Mouse (Mus musculus): ENCODE measurements around the gene 1700122O11Rik. TPM values are rescaled to one million over a fixed set of nuclear protein-coding genes. Genes with fewer than 3 reads are reported as not detected.

Gene 1700122O11Rik
- polyA plus RNA-seq, 1 experiment: not detected

DNA sequence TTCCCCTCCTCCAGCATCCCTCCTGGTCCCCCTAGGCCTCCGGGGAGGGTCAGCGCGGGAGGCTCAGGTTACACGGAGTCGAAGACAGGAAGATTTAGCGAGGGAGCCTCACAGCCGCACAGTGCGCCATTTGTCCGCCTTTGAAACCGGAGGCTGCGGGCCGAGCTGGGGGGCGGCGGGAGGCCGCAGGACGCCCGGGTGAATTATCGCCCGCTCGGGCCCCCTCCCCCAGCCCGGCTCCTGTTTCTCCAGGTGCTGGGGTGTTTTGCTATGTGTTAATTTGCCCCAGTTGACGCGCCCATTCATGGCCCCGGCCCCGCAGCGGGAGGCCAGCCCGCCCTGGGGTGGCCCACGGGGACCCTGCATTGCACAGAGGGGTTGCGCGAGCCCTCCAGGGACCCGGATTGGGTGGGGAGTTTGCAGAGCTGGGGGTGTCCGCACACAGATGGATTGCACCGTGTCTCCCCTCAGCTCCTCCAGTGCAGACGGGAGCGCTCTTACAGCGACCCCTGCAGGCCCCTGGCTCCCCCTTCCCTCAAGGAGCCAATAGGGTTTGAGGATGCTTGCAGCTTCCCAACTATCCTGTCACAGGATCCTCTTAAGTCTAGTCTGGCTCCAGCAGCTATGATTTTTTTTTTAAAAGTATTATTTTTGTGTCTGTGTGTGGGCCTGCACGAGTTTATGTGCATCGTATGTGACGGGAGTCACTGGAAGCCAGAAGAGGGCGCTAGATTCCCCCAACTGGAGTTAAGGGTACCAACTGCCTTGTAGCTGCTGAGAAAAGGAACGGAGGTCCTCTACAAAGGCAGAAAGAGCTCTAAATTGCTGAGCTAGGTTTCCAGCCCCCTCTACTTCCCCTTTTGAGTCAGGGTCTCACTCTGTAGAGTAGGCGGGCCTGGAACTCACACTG, 6.3 kb downstream of the 1700122O11Rik start:
- DNase-seq (ENCODE audit: low read depth, low spot score): no peak
- 46% methylated on average over 42 of the region's 42 CpGs for WGBS

- no peak for DNase-seq (ENCODE audit: low read depth, low spot score)
- 22% methylated on average over 12 of the region's 12 CpGs for WGBS
These were observed 8.9 kb downstream of the 1700122O11Rik start for GRCm38 (mm10) chr17:48029241-48029640.

- 75% methylated on average over 5 of the region's 5 CpGs for whole genome bisulfite sequencing
- no peak for DNase-seq (ENCODE audit: low read depth, low spot score)
These were observed 9.8 kb downstream of the 1700122O11Rik start for GRCm38 (mm10) chr17:48028250-48028649.

DNA sequence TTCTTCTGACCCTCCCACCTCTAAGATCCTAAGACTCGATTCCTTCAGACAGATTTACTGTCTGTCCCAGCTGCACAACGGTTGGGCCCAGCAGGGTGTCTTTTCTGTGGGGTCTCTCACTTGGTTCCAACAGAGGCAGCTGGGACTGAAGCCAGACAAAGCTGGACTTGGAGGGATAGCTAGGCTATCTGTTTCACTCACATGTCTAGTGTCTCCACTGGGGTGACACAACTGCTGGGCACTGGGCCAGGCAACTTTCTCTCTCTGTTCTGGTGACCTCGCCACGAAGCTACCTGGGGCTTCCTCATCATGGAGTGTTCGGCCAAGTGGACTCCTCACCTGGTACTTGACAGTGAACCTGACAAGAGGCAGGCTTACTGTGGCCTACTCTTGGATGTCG, 10.4 kb downstream of the 1700122O11Rik start:
- WGBS: 52% methylated on average over 6 of the region's 6 CpGs
- no peak for DNase-seq (ENCODE audit: low read depth, low spot score)

GRCm38 (mm10) chr17:48027019-48027418, 11.1 kb downstream of the 1700122O11Rik start:
- DNase-seq (ENCODE audit: low read depth, low spot score): no peak
- 97% methylated on average over 5 of the region's 5 CpGs for WGBS

GRCm38 (mm10) chr17:48024045-48024444, 14.0 kb downstream of the 1700122O11Rik start:
- no peak for DNase-seq (ENCODE audit: low read depth, low spot score)
- WGBS: 65% methylated on average over 8 of the region's 8 CpGs

GRCm38 (mm10) chr17:48019585-48019984, 18.5 kb downstream of the 1700122O11Rik start:
- DNase-seq (ENCODE audit: low read depth, low spot score): no peak

GRCm38 (mm10) chr17:48016566-48016965, 21.5 kb downstream of the 1700122O11Rik start:
- no peak for DNase-seq (ENCODE audit: low read depth, low spot score)
- WGBS: 73% methylated on average over 5 of the region's 5 CpGs

More at GRCm38 (mm10) chr17:48019585-48019984, 18.5 kb downstream of the 1700122O11Rik start:
- WGBS: 7% methylated on average over 2 of the region's 2 CpGs

- WGBS: 78% methylated on average over 10 of the region's 10 CpGs
- DNase-seq (ENCODE audit: low read depth, low spot score): no peak
These were observed 25.5 kb downstream of the 1700122O11Rik start for GRCm38 (mm10) chr17:48012561-48012960.

GRCm38 (mm10) chr17:48011105-48011504, 27.0 kb downstream of the 1700122O11Rik start:
- DNase-seq (ENCODE audit: low read depth, low spot score): no peak
- 91% methylated on average over 12 of the region's 12 CpGs for WGBS

DNA sequence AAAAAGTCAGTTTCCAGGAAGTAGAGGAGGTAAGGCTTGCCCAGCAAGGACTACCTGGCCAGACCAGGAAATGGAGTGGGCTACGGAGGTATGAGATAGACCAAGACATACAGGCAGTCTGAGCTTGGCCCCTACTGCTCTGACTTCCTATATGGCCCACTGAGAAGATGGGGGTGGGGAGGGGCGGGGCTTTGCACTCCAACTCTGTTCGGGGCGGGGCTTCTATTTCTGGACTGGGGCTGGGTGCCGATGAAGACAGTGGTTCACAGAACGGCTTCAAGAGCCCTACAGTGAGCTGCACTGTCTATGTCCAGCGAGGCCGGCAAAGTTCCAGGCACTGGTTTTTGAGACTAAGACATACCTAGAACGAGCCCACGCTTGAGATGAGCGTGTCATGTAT, 27.8 kb downstream of the 1700122O11Rik start:
- 63% methylated on average over 11 of the region's 11 CpGs for WGBS

GRCm38 (mm10) chr17:48005816-48006215, 32.3 kb downstream of the 1700122O11Rik start:
- no peak for DNase-seq (ENCODE audit: low read depth, low spot score)
- 52% methylated on average over 4 of the region's 4 CpGs for WGBS

More for the DNA sequence above, 27.8 kb downstream of the 1700122O11Rik start:
- no peak for DNase-seq (ENCODE audit: low read depth, low spot score)

DNA sequence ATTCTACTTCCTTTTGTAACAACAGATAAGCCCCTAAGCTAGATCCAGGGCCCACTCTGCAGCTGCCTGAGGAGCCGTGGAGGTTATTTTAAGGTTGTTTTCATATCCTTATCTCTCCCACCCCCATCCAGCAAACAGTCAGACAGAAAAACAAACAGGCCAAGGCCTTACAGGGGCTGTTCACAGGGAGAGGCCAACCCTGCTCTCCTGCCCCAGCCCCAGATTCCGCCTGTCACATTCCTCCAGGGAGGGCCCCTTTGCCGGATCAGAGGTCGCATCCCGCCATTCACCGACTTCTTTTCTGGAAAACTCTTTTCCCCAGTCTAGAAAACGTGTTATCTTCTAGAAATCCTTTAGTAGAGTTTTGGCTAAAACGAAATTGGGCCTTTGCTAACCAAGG, 33.0 kb downstream of the 1700122O11Rik start:
- WGBS: 23% methylated on average over 8 of the region's 8 CpGs
- no peak for DNase-seq (ENCODE audit: low read depth, low spot score)

- 51% methylated on average over 9 of the region's 9 CpGs for WGBS
- no peak for DNase-seq (ENCODE audit: low read depth, low spot score)
These were observed 33.5 kb downstream of the 1700122O11Rik start for GRCm38 (mm10) chr17:48004619-48005018.

DNA sequence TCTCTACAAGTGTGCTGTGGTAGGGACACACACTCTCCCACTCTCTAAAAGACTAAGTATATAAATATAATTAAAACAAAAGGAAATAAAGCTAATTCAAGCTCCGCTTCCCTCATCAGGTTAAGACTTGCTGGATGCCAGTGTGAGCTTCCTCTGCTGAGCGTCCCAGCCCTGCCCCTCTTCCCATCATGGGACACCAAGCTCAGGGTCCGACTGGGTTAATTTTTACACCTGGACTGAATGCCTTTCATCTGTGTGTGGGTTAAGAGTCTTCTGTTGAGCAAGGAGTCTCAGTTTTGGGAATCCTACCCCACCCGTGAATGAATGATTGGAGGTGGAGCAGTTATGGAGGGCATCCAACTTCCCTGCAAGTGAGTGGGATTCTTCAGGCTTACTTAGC, 35.6 kb downstream of the 1700122O11Rik start:
- WGBS: 41% methylated on average over 4 of the region's 4 CpGs
- no peak for DNase-seq (ENCODE audit: low read depth, low spot score)

- DNase-seq (ENCODE audit: low read depth, low spot score): peak; percentile 91
- WGBS: 6% methylated on average over 21 of the region's 21 CpGs
These were observed 36.3 kb downstream of the 1700122O11Rik start for GRCm38 (mm10) chr17:48001586-48002361.

- no peak for DNase-seq (ENCODE audit: low read depth, low spot score)
These were observed 36.9 kb downstream of the 1700122O11Rik start for GRCm38 (mm10) chr17:48001157-48001556.

GRCm38 (mm10) chr17:47999812-48000211, 38.3 kb downstream of the 1700122O11Rik start:
- 43% methylated on average over 3 of the region's 3 CpGs for WGBS
- DNase-seq (ENCODE audit: low read depth, low spot score): no peak

More at GRCm38 (mm10) chr17:48001157-48001556, 36.9 kb downstream of the 1700122O11Rik start:
- WGBS: 8% methylated on average over 7 of the region's 7 CpGs

- WGBS: 65% methylated on average over 6 of the region's 6 CpGs
- no peak for DNase-seq (ENCODE audit: low read depth, low spot score)
These were observed 38.7 kb downstream of the 1700122O11Rik start for GRCm38 (mm10) chr17:47999403-47999802.

DNA sequence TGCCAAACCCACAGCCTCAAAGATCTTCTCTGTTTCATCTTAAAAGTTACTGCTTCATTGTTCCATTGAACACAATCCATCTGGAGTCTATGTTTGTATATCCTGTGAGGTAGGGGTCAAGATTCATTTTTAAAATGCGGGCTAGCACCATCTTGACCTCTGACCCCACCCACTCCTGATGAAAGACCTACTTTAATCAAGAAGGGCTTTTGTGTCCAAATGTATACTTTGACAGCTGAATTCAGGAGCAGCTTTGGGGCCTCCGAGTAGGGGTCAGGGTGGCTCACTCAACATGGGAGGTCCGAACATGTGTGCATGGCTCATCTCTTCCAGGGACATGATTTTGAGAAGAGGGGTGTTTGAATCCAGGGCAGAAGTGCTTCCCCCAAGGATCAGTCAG, 40.3 kb downstream of the 1700122O11Rik start:
- 69% methylated on average over 3 of the region's 3 CpGs for WGBS
- DNase-seq (ENCODE audit: low read depth, low spot score): no peak
